Mouse (Mus musculus) 3134 (cell line): Measurements from ENCODE around the gene Syn1.

Experiments
- DNase-seq: peaks from one replicate; pipeline ENCODE4 v3.0.0-alpha.2; 2011; ENCODE audit warnings: low spot score; ENCODE audit not compliant: insufficient read length; ENCODE audit errors: extremely low read depth

Gene Syn1

DNA sequence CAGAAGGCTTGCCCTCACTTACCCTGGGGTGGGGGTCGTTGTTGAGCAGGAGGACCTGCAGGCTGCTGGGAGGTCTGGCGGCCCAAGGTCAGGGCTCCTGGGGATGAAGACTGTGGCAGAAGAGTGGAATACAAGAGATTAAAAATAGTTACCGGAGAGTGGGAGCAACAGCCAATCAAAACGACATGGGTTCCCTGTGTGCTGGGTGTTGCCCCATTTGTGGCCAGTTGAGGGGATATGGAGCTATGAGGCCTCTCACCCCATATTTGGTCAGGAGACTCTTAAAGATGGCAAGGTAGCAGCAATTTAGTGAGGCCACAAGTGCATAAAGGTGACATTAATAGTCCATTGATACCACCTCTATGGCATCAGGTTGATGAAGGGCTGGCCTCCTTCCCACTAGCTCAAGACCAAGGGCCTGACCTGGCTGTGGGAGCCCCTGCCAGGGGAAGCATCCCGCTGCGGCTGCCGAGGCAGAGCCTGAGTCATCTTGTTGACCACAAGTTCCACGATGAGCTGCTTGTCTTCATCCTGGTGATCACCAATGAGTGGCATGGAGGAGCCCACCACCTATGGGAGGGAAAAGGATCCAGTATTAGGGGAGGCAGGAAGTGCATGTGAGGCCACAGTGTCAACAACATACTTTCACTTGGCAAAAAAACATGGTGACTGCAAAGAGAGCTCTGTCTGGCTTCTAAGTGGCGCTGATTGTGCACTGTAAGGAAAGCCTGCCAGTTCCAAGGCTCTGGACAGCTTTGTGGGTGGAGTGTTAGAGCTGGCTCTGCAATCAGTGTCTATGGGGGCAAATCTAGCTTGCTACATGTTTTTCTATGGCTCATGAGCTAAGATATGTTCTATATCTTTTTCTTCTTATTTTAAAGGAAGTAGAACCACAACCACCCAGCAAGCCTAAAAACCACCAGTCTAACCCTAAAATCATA, 57.4 kb downstream of the Syn1 start:
- DNase-seq: peak; percentile 81

- no peak for DNase-seq
Observed at GRCm38 (mm10) chrX:20862105-20863065, 58.4 kb downstream of the Syn1 start.

DNA sequence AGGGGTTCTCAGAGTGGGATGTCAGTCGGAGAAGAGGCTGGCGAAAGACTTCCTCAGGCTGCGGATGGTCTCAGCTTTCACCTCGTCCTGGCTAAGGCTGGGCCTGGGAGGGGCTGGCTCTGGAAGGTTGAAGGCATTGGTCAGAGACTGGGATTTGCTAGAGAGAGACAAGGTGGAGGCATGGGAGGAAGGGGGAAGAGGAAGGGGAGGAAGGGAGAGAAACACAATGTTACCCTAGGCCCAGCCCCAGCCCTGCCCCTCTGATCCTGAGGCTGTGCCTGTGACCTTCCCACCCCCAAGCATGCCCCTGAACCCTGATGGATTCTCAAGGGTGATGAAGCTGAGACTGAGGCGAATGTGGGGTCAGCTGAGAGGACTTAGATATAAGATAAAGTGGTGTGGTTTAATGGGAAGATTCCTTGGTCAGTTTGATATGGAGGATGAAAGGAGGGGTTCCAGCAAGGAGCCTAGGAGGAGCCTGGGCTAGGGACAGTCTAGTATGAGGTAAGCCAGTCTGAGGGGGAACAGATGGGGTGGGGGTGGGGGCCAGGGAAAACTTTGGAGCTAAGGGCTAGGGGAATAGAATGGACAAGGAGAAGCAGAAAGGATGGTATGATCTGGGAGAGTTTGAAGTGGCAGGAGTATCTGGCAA, 59.2 kb downstream of the Syn1 start:
- DNase-seq: no peak

- DNase-seq: no peak
Observed at GRCm38 (mm10) chrX:20853794-20854193, 67.0 kb downstream of the Syn1 start.

DNA sequence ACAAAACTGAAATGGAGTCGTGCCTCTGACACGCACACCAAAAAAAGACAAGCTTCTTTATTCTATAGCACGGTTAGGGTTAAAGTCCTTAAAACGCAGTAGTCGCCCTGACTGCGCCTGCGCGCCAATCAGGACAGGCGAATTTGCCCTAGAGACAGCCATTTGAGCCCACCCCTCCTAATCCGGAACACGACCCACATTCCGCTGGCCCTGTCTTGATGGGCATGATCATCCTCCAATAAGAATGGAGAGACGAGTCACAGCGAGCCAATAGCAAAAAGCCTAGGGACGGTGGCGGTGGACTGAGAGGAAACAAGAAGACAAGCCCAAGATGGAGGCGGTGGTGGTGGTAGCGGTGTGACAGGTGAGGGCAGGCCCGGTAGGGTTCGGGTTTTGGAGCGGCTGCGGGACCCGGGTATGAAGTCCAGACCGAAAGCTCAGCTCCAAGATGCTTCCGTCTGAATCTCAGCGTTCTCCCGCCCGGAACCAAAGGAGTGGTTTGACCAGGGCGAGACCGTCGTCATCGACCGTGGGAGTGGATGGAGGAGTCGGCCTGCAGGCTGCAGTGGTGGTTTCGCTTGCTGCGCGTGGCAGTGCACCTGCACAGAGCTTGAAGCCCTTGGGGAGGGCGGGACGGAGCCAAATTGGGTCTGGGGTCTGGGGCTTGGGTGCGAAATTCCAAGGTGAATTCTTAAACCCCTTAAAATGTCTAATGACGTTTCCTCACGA, 72.4 kb downstream of the Syn1 start:
- peak; percentile 87 for DNase-seq

- no peak for DNase-seq
Observed at GRCm38 (mm10) chrX:20847816-20848215, 73.0 kb downstream of the Syn1 start.

GRCm38 (mm10) chrX:20847232-20847631, 73.6 kb downstream of the Syn1 start:
- DNase-seq: no peak

DNA sequence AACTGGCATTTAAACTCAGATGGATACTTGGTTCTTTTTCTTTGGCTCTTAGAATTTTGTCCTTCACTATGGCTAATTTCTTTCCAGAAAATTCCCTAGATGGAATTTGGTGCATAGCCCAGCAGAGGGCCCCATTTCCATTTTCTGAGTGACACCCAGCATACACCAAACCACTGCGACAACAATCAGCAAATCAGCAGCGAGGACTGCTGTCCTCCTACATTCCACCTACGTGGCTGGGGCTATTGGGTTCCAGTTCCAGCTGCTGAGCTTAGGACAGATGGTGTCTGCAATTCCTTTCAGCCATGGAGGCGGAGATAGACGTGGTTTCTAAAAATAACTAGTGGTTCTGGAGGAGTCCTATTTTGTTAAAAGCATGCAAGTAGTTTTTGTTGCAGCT, 91.9 kb downstream of the Syn1 start:
- peak; percentile 52 for DNase-seq

DNA sequence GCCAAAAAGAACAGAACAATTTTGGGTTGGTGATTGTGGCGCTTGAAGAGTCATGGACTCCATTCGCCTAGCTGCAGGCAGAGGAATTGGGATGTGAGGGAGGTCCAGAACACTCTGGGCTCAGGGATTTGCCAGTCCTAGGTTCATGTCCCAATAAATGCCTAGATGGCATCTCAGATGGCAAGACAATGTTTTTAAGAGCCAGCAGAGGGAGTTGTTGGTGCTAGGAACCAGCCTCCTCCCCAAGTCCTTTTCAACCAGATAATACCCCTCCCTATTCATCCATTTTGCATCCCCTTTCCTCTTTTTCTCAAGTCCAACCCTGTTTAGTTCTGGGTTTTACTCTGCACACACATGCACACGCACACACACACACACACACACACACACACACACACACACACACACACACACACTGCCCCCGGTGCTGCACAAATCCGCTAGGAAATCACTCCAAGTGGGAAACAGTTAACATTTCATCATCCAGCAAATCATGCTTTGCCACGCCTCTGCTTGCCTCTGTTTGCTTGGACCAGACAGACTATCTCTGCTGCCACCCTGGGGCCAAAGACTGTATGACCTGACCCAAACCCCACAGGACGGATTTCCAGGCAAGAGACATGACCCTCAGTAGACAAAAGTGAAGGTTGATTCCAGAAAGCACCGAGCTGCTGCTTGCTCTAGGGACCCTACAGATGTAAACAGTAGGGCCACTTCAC, 100.9 kb downstream of the Syn1 start:
- DNase-seq: peak; percentile 68

DNA sequence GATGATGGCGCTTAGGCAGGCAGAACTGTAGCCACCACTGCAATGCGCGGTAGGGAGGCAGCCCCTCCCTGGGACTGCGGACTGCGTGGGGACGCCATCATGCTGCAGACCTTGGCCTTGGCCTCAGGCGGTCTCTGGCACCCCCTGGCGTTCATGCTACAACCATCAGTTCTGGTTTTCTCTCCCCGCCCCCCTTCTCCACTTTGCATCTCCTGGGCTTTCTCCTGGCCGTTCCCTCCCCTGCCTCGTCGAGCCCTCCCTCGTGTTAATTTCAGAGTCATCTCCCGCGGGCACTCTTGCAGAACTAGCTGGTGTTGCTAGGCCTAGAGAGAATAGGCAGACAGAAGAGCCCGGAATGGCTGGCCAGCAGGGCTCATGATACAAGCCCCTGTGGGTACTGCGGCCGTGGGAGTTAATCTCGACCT, 101.6 kb downstream of the Syn1 start:
- peak; percentile 75 for DNase-seq

GRCm38 (mm10) chrX:20816974-20817373, 103.8 kb downstream of the Syn1 start:
- DNase-seq: peak; percentile 76
